Mouse (Mus musculus) T-helper 1 cell (primary cell): ENCODE measurements around the gene Esrra.
"Not testable (repeated sequence)": the region's sequence is repeated elsewhere in the genome, so short reads cannot be mapped to it uniquely, and the experiment has no call there.

Source experiments
- in situ Hi-C: fragments of 300-600 bp; cut with MboI, MseI; formaldehyde crosslinking; loops from one replicate; pipeline ENCODE4 v1.15.1; 2025; ENCODE audit warnings: high pct_unique_total_duplicates

The Esrra gene

DNA sequence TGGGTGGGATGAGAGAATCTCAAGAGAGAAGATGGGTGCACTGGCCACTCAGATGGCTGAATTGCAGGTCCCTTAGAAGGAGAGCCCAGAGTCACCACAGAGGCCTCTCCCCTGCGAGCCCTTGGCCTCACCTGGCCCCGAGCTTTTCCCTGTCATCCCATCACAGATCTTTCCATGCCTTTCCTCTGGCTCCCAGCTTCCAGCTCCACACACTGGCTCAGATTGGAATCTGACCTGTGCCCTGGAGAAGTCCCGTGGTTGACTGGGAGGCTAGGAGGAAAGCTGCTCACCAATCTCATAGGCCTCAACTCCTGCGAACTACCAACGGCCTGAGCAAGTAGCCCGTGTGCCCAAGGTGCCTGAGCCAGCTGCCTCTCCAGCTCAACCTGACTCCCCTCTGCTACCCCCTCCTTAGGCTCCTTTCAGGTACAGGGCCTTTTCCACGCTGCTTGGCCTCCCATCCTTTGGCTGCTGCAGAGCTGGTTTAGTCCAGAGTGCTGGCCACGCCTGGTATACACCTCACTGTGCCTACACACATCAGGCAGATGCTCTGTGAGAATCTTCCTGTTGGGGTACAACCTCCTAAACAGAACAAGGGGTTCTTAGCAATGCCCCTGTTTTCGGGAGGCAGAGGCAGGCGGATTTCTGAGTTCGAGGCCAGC is 16.0 kb downstream of the Esrra start:
- in situ Hi-C loops, result no loop called here

DNA sequence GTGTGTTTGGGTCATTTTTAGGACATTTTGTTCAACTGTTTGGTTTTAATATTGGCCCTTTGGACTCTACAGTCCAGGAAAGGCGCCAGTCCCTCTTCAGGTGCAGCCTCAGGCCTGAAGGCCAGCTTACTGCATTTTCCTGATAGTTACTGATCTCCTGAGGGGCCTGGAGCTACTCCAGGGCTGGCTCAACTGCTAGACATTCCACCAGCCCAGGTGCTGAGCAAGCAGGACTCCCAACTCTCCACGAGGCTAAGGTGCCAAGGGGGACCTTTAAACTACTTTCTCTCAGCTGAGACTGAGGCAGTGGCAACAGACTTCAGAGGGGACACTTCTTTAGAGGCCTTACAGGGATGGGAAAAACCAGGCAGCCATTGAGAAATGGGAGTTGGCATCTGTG is 16.8 kb downstream of the Esrra start:
- in situ Hi-C loops, result loop anchor here (5.0 kb wide), 1 partner anchor 48 kb away; the partner anchor contains the start of gene Ccdc88b

DNA sequence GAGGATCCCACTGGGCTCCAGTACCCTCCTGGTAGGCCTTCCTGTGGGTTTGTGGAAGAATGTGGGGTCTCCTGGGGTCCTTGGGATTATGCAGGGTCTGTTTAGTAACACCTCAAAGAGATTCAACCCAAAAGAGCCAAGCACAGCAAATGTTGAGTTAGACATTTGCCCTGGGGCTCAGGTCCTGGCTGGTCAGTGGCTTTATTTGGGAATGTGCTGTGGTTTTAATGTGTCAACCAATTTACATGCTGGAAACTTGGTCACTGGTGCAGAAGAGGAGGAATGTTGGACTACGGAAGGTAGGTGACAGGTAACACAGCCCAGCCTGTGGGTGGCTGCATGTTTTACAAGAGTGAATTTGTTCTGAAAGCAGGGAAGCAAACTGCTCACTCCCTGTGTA is 18.6 kb downstream of the Esrra start:
- in situ Hi-C loops, result loop anchor here (5.0 kb wide), 1 partner anchor 46 kb away; the partner anchor contains the start of gene Ccdc88b

DNA sequence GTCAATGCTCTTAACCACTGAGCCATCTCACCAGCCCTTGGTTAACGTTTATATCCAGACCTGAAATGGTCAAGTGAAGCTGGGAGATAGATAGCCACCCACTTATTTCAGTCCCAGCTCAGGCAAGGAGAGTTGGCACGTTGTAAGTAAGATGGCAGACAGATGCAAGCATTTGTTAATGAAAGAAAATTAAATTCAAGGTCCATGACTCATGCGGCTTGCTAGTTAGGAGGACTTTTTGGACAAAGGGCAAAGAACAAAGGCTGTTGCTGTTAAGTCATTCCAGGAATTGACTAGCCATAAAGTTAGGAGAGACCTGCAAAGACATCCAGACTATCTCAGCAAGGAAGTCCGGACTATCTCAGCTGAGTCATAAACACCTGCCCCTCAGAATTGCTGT is 22.0 kb downstream of the Esrra start:
- in situ Hi-C loops, result loop anchor here (5.0 kb wide), 1 partner anchor 42 kb away; the partner anchor contains the start of gene Ccdc88b

DNA sequence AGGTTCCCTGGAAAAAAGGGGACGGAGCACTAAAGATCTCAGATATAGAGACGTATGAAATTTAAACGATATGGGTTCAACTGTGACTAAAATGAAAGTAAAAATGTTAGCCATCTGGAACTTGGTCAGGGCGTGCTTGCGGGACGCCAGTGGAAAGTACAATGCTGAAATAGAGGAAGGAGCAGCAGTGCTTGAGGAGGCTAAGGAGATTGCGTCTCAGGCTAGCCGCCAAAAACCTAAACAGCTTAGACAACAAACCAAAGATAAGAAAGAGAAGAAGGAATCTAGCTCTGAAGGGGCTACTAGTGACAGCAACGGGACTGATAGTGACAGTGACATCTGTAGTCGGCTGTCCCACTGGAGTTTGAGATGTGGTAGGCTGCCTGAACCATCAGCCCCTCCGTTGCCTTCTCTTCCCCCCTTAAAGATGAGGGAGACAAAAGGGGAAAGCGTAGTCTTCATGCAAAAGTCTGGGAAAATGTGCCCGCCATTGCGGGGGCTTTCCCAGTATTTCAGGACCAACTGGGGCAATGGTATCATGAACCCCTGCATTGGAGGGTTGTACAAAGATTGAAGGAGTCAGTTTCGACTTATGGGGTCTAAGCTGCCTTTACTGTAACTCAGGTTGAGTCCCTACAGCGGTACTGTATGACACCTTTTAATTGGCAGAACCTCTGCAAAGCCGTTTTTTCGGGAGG is 25.9 kb downstream of the Esrra start:
- in situ Hi-C loops, result not testable (repeated sequence)

DNA sequence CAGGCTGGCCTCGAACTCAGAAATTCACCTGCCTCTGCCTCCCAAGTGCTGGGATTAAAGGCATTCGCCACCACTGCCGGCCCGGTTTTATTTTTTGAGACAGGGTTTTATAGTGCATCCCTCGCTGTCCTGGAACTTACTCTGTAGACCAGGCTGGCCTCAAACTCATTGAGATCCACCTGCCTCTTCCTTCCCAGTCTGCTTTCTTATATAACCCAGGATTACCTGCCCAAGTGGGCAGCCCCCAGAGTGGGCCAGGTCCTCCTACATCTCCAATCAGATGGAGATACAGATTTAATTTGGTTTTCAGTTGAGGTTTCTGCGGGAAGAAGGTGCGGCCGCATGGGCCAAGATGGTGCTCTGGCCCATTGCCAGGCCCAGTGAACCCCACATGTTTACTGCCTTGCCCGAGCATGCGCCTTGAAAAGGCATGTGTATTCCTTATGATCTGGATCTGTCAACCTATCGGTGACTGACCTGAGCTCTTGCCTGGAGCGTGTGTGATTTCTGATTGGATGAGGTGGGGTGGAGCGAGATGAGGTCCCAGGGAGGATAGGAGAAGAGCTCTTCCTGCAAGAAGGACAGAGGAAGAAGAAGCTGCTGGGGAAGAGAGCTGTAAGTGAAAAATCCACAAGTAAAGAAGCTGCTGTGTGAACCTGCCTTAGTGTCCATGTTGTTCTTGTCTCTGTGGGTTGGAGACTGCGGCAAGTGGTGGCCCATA is 27.7 kb downstream of the Esrra start:
- in situ Hi-C loops, result no loop called here

DNA sequence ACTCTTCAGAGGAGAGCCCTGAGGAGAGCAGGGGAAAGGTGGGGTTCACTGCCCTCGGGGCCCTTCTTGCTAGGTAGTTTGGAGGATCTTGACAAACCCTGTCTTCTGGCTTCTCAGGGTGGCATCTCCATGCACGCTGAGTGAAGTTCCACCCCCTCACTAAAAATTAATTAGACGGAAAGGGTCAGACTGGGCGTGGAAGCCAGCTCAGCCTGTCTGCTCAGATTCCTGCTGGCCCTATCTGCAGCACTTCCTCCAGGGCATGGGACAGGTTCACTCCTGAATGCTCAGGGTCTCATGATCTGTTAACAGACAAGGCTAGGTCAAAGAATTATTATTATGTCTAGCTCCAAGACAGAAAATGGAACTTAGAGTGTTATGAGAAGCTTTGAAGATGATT is 29.1 kb downstream of the Esrra start:
- in situ Hi-C loops, result no loop called here

DNA sequence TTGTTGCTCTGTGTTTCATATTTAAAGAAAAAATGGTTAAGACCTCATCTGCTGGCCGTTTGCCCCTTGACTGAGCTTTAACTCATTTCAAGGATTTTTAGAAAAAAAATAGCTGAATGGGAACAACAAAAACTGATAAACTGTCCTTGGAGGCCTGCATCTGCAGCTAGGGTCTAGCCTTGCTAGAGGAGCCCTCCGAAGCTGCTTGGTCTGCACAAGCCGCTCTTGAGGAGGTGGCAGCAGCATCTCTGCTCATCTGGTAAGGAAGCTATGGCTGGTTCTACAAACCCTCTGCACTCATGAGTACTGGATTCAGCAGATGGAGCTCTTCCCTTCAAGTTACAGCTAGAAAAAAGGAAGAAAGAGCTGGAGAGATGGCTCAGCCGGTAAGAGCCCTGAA is 43.6 kb downstream of the Esrra start:
- in situ Hi-C loops, result no loop called here

DNA sequence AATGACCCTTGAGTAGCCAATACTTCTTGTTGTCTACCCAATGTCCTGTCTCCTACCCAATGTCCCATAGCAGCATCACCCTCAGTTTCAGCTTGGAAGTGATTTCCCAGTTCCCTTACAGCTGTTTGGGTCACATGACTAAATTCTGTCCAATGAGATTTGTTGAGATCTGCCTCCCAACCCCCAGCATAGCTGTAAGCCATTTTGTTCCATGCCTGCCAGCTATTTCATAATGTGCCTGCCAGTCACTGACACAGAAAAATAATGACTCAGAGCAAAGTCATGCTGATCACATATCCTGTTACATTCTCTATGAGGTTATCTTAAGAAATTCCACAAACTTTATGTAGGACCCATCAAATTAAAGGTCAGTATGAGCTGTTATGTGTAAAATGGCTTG is 44.8 kb downstream of the Esrra start:
- in situ Hi-C loops, result no loop called here

DNA sequence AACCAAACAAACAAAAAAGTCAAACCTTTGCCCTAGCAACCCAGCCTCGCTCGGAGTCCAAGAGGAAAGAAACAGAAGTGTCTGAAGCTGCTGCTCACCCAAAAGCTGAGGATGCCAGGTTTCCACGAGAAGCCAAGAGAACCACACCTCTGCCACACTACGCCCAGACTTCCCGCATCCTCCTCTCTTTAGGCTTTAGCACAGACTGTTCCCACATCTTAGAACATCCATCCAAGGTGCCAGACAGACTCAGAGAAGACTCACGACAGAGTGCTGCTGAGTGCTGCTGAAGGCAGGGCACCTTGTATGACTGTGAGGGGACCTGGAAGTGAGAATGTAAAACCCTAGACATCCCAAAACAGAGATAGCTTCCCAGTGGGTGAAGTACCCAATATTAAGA is 45.8 kb downstream of the Esrra start:
- in situ Hi-C loops, result no loop called here

DNA sequence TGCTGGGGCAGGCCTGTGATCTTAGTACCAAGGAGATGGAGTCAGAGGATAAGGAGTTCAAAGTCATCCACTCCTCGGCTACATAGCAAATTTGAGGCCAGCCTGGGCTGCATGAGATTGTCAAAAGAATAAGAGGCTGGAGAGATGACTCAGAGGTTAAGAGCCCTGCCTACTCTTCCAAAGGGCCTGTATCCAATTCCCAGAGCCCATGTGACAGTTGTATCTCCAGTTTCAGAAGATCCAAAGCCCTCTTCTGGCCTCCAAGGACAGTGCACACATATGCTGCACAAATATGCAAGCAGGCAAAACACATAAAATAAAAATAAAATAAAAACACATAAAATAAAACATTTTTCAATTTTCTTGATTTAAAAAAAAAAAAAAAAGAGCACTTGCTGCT is 47.4 kb downstream of the Esrra start:
- in situ Hi-C loops, result no loop called here

DNA sequence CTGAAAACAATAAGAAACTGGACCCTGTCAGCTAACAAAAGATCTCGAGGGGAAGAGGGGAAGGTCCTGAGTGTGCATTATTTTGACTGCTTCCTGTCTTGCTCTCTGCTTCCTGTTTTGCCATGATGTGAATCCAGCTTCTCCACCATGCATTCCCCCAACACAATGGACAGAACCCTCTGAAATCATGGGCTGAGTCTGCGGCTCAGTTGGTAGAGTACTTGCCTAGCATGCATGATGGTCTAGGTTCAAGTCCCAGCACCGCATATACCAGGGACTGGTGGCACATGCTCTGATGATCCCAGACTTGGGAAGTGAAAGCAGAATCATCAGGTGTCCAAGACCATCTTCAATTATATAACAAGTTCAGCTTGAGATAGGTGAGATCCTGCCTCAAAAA is 48.9 kb downstream of the Esrra start:
- in situ Hi-C loops, result no loop called here

DNA sequence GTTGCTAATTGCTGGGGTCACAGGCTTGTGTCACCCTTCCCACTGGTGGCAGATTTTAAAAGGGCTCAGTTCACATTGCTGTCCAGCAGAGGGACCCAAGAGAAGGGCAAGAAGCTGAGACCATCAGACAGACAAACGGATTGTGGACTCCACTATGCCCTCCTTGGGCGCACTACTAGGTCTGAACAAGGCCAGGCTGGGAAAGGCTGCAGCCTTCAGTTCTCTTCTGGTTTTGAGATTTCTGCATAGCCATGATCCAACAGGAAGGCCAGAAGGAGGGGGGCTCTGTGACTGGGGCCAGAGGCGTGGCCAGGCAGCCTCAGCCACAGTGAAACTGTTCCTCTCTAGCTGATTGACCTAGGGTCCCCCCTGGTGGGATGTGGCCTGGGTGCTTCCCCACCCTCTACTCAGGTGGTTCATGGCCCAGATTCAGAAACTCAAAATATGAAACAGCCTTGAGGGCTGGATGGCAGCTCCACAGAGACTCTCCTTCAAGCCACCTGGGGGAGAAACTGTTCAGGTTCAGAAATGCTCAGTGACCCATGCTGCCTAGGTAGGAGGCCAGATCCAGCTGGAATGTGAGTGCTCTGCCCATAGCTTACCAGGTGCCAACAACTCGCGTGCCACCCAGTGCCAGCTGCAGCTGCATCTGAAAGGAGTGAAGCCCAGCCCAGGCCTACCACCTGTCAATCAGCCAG is 49.9 kb downstream of the Esrra start:
- in situ Hi-C loops, result no loop called here

DNA sequence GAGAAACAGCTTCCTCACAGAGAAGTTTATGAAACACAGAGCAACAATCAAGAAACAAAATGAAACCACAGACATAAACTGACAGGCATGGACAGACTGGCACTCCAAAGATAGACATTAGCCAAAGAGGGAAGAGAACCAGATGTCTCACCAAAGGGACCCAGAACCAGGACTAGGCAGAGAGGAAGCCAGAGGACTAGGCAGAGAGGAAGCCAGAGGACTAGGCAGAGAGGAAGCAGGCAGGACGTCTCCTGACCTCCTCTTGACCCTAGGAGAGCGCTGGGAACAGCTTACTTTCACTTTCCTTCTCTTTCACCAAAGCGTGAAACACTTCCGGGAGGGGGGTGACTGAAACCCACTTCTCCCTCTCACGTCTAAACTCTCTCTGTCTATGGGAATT is 52.3 kb downstream of the Esrra start:
- in situ Hi-C loops, result no loop called here

DNA sequence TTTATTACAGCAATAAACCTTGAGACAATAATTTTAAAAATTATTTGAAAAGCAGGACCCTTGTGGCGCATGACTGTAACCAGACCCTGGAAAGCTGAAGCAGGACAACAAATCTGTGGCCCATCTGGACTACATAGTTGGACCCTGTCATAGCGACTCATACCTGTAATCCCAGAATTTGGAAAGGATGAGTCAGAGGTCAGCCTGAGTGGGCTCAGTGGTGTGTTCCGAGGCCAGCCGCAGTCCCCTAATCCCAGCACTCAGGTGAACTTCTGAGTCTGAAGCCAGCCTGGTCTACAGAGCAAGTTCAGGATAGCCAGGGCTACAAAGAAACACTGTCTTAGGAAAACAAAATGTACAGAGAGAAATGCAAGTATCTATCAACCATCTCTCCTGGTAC is 60.2 kb downstream of the Esrra start:
- in situ Hi-C loops, result no loop called here
